Mouse (Mus musculus) hindbrain, postnatal 0 days (tissue): ENCODE data around the gene Gm3854. TPM values are rescaled to one million over a fixed set of nuclear protein-coding genes. Genes with fewer than 3 reads are reported as not detected.
"Not testable (repeated sequence)": the region's sequence is repeated elsewhere in the genome, so short reads cannot be mapped to it uniquely, and the experiment has no call there.

ENCODE experiments used
- ATAC-seq: fragments of 200-750 bp; cut with Nextera tagmentation; 2 replicates; pipeline ENCODE4 v1.8.0; 2017; ENCODE audit warnings: mild to moderate bottlenecking, moderate TSS enrichment, moderate library complexity
- DNase-seq: peaks from one replicate; pipeline ENCODE4 v3.0.0-alpha.2; 2015; ENCODE audit warnings: low spot score
- H3K27ac ChIP-seq: fragments of 300-500 bp; sonication (generic); 2 replicates; pipeline ENCODE4 v1.5.1; 2014; ENCODE audit warnings: mild to moderate bottlenecking
- H3K27me3 ChIP-seq: fragments of 300-500 bp; sonication (generic); 2 replicates; pipeline ENCODE4 v1.6.1; 2014; ENCODE audit warnings: low read length, mixed read lengths; ENCODE audit not compliant: insufficient read depth
- H3K36me3 ChIP-seq: fragments of 300-500 bp; sonication (generic); 2 replicates; pipeline ENCODE4 v1.6.1; 2014; ENCODE audit warnings: low read length, mixed read lengths; ENCODE audit not compliant: insufficient read depth
- H3K4me1 ChIP-seq: fragments of 300-500 bp; sonication (generic); 2 replicates; pipeline ENCODE4 v1.6.1; 2014; ENCODE audit warnings: antibody characterized with exemption, low read length, mixed read lengths; ENCODE audit not compliant: insufficient read depth
- H3K4me2 ChIP-seq: fragments of 300-500 bp; sonication (generic); 2 replicates; pipeline ENCODE4 v1.6.1; 2014; ENCODE audit warnings: low read depth, mild to moderate bottlenecking, low read length, moderate library complexity, mixed read lengths
- H3K4me3 ChIP-seq: fragments of 300-500 bp; sonication (generic); 2 replicates; pipeline ENCODE4 v1.5.1; 2014; ENCODE audit warnings: low read length
- H3K9ac ChIP-seq: fragments of 300-500 bp; sonication (generic); replicated peaks from 2 replicates; pipeline ENCODE4 v1.6.1; 2014; ENCODE audit warnings: mild to moderate bottlenecking, low read length, moderate library complexity, mixed read lengths
- H3K9me3 ChIP-seq: fragments of 300-500 bp; sonication (generic); 2 replicates; pipeline ENCODE4 v1.6.1; 2016; ENCODE audit warnings: low read length, mixed read lengths
- CTCF ChIP-seq: IDR thresholded peaks from 2 replicates; pipeline ENCODE4 v1.5.1; 2016; ENCODE audit warnings: antibody characterized with exemption, control low read depth, low read depth
- WGBS: fragments of 180-500 bp; shearing (Covaris S2); extraction: QIAGEN DNeasy Blood & Tissue Kit; methylation state at CpG from one replicate; pipeline ENCODE4 v1.1.7; 2014; 5-methylcytosine and 5-hydroxymethylcytosine counted together
- polyA plus RNA-seq: library from polyadenylated mRNA; unstranded; fragments of >200 nt; fragmentation: Nextera tagmentation; extraction: Ambion mirVana; gene quantifications from 2 replicates; pipeline ENCODE4 v1.2.1, GENCODE M21; 2015
- total RNA-seq: library from RNA; depleted of rRNA; stranded (reverse); fragments of >200 nt; gene quantifications from 2 replicates; pipeline ENCODE4 v1.2.3, GENCODE M21; 2014

Gene Gm3854
- total and polyA plus RNA-seq, 2 experiments from 2014 or later = 3.1 to 4.6 TPM

DNA sequence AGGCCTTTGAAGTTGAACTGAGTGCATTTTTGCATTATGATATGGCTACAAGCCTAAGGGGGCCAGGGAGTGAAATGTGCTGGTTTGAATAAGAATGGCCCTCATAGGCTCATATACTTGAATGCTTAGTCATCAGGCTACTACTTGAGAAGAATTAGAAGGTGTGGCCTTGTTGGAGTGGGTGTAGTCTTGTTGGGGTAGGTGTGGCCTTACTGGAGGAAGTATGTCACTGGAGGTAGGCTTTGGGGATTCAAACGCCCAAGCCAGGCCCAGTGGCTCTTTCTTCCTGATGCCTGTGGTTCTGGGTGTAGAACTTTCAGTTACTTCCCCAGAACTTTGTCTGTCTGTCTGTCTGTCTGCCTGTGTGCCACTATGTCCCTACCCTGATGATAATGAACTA, 21.2 kb downstream of the Gm3854 start:
- Histone ChIP-seq H3K36me3 (no peaks in the 10 kb centered on the region), H3K27me3 (no peaks in the 10 kb centered on the region), H3K9me3 (no peaks in the 10 kb centered on the region), H3K9ac (no peak overlapping the region), H3K4me3 (no peak overlapping the region), H3K27ac (no peak overlapping the region), H3K4me2 (no peak overlapping the region), H3K4me1 (no peaks in the 10 kb centered on the region)
- ATAC-seq = no peak
- no peak for TF ChIP-seq CTCF
- 47% methylated on average over 1 of the region's 1 CpGs for WGBS
- DNase-seq = no peak

DNA sequence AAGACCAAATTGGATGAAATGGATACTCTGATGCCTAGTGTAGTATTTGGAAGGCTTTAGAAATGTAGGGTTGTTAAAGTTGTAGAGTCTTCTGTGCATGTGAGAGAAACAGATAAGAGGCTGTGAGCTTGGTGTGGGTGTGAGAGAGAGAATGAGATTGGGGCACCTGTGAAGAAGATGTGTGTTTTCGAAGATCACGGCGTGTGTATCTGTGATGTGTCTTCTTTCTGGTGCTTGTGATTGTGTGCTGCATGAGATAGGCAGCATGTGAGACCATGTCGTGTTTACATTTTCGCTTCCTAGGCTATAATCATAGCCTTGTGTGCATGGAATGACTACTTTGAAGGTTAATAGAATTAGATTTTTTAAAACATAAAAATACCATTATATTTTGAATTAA, 23.6 kb downstream of the Gm3854 start:
- TF ChIP-seq CTCF = no peak
- WGBS = 96% methylated on average over 5 of the region's 5 CpGs
- Histone ChIP-seq H3K27me3 (no peaks in the 10 kb centered on the region), H3K4me1 (no peaks in the 10 kb centered on the region), H3K4me3 (no peak overlapping the region), H3K27ac (no peak overlapping the region), H3K9ac (no peak overlapping the region), H3K9me3 (no peaks in the 10 kb centered on the region), H3K36me3 (no peaks in the 10 kb centered on the region; the same call in 1 of the 2 replicates), H3K4me2 (no peak overlapping the region)
- ATAC-seq = no peak
- no peak for DNase-seq

DNA sequence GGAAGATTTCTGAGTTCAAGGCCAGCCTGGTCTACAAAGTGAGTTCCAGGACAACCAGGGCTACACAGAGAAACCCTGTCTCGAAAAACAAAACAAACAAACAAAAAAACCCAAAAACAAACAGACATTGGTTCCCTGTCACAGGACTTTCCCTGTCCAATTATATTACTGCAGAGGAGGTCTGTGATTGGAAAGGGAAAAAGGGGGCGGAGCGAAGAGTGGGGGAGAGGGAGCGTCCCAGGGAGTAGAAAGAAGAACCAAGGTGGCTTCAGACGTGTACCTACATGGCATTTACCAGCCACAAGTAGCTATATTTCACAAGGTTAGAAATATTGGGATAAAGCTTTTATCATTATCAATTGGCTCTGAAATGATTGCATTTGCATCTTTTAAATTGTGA, 24.6 kb downstream of the Gm3854 start:
- not testable (repeated sequence) for ATAC-seq
- 84% methylated on average over 5 of the region's 5 CpGs for WGBS

DNA sequence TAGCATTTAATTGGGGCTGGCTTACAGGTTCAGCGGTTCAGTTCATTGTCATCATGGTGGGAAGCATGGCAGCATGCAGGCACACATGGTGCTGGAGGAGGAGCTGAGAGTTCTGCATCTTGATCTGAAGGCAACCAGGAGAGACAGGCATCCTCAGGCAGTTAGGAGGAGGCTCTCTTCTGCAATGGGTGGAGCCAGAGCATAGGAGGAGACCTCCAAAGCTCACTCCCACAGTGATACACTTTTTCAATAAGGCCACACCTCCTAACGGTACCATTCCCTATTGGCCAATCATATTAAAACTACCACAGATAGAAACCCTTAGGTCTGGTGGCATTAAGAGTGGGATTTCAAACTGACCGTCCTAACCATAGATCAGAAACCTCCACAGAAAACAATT, 25.9 kb downstream of the Gm3854 start:
- Histone ChIP-seq H3K27me3 (no peaks in the 10 kb centered on the region), H3K36me3 (no peaks in the 10 kb centered on the region; the same call in 1 of the 2 replicates), H3K9me3 (no peaks in the 10 kb centered on the region), H3K4me2 (no peak overlapping the region), H3K4me3 (no peak overlapping the region), H3K9ac (no peak overlapping the region), H3K4me1 (no peaks in the 10 kb centered on the region), H3K27ac (no peak overlapping the region)
- no peak for TF ChIP-seq CTCF
- WGBS = 81% methylated on average over 3 of the region's 3 CpGs
- ATAC-seq (no peak), DNase-seq (no peak)

More for the DNA sequence above, 24.6 kb downstream of the Gm3854 start:
- not testable (repeated sequence) for H3K9ac ChIP-seq, H3K27ac ChIP-seq, H3K4me3 ChIP-seq, H3K27me3 ChIP-seq, H3K36me3 ChIP-seq, H3K4me2 ChIP-seq, H3K4me1 ChIP-seq, DNase-seq, H3K9me3 ChIP-seq

DNA sequence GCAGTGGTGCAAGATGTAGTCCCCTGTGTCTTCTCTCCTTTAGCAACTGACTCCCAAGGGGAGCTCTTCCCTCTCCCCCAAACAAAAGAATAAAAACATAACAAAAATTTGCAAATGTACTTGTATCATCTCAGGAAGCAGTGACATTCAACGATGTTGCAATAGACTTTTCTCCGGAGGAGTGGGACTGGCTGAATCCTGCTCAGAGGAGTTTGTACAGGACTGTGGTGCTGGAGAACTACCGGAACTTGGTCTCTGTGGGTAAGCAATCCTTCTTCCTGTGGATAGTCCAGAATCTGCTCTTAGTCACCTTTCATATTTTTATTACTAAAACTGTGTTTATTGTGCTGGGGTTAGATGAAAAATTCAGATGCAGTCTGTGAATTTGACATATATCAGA, 29.4 kb downstream of the Gm3854 start:
- no peak for TF ChIP-seq CTCF
- ATAC-seq (no peak), DNase-seq (no peak)
- Histone ChIP-seq H3K4me1 (no peaks in the 10 kb centered on the region), H3K9ac (no peak overlapping the region), H3K4me2 (no peak overlapping the region), H3K36me3 (no peaks in the 10 kb centered on the region; the same call in 1 of the 2 replicates), H3K27me3 (no peaks in the 10 kb centered on the region), H3K4me3 (no peak overlapping the region), H3K27ac (no peak overlapping the region), H3K9me3 (no peaks in the 10 kb centered on the region)
- 88% methylated on average over 3 of the region's 3 CpGs for WGBS

DNA sequence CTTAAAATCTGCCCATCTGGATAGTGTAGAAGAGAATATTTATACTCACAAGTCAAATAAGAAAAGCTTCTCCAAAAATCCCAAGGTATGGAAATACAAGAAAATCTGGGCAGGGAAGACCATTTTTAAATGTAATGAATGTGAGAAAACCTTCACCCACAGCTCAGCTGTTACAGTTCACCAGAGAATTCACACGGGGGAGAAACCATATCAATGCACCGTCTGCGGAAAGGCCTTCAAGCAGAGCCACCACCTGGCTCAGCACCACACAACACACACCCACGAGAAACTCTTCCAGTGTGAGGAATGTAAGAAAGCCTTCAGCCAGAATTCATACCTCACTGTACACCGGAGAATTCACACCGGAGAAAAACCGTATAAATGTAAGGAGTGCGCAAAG, 34.9 kb downstream of the Gm3854 start:
- Histone ChIP-seq H3K4me1 (peaks cover 4% of the 10 kb centered on the region; the same call in 1 of the 2 replicates), H3K27me3 (no peaks in the 10 kb centered on the region), H3K9ac (no peak overlapping the region), H3K4me2 (no peak overlapping the region), H3K27ac (no peak overlapping the region), H3K9me3 (no peaks in the 10 kb centered on the region), H3K36me3 (0 out of 2 replicates have a peak, but pooled peaks cover 12% of the 10 kb centered on the region), H3K4me3 (no peak overlapping the region)
- 84% methylated on average over 8 of the region's 8 CpGs for WGBS
- DNase-seq = no peak
- ATAC-seq = no peak
- no peak for TF ChIP-seq CTCF

DNA sequence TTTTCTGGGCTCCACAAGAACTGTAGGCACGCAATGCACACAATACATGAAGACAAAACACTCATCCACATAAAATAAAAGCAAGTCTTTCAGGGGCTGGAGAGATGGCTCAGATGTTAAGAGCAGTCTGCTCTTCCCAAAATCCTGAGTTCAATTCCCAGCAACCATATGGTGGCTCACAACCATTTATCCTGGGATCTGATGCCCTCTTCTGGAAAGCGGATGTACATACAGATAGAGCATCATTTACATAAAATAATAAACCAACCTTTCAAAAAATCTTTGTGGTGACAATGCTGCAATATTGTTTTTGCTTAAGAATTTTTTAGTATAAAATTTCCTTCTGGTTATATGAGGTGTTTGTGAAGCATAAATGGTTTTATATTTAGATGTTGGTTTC, 37.9 kb downstream of the Gm3854 start:
- DNase-seq = no peak
- Histone ChIP-seq H3K36me3 (peaks cover 15% of the 10 kb centered on the region; the same call in 1 of the 2 replicates), H3K4me2 (no peak overlapping the region), H3K27me3 (no peaks in the 10 kb centered on the region), H3K9ac (no peak overlapping the region), H3K27ac (no peak overlapping the region), H3K4me3 (no peak overlapping the region), H3K4me1 (peaks cover 11% of the 10 kb centered on the region), H3K9me3 (no peaks in the 10 kb centered on the region)
- TF ChIP-seq CTCF = no peak
- 87% methylated on average over 2 of the region's 2 CpGs for WGBS
- no peak for ATAC-seq
